Mouse (Mus musculus) right cerebral cortex, postnatal 25 days (tissue): ENCODE measurements at regions not wholly inside any gene's neighbourhood (a gene's known extent, or its start where the extent isn't known, plus 50 kb on each side); places are given as distances from the start of the nearest gene placed in this dataset.

Experiments
- DNase-seq: peaks from one replicate; pipeline ENCODE4 v3.0.0; 2022

GRCm38 (mm10) chr9:77845664-77846290, 71.4 kb upstream of the Elovl5 start:
- no peak for DNase-seq

GRCm38 (mm10) chr9:77848580-77848979, 68.6 kb upstream of the Elovl5 start:
- no peak for DNase-seq

DNA sequence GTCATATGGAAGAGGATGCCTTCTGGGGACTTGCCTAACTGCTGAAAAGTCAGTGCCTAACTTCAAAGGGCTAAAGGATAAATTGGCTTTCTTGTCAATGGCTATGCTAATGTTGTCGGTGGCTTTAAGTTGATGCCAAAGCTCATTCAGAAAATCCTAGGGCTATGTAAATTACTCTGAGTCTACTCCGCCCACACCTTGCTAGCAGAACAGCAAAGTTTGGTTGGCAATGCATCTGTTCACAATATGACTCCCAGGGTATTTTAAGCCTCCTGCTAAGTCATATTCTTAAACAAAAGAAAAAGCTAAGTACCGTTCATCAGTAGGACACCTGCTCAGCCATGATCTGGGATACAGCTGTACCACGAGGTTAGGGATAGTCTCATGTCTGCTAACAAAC, 67.8 kb upstream of the Elovl5 start:
- DNase-seq, result peak; percentile 21

DNA sequence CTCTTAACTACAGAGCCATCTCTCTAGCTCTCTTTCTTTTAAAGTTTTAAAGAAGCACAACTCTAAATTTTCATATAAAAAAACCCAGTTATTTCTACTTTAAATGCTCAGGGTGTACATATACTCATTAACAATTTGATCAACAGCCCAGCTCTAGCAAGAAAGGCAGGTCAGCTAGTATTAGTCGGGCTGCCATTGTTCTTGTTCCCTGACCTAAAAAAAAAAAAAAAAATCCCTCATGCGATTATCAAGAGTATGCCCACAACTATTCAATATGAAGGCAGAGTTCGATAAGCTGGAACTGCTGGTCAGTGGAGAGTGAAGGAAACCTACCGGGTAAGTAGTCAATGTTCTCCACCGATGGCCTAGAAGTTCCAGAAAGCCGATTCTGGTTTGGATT, 65.8 kb upstream of the Elovl5 start:
- DNase-seq, result no peak

DNA sequence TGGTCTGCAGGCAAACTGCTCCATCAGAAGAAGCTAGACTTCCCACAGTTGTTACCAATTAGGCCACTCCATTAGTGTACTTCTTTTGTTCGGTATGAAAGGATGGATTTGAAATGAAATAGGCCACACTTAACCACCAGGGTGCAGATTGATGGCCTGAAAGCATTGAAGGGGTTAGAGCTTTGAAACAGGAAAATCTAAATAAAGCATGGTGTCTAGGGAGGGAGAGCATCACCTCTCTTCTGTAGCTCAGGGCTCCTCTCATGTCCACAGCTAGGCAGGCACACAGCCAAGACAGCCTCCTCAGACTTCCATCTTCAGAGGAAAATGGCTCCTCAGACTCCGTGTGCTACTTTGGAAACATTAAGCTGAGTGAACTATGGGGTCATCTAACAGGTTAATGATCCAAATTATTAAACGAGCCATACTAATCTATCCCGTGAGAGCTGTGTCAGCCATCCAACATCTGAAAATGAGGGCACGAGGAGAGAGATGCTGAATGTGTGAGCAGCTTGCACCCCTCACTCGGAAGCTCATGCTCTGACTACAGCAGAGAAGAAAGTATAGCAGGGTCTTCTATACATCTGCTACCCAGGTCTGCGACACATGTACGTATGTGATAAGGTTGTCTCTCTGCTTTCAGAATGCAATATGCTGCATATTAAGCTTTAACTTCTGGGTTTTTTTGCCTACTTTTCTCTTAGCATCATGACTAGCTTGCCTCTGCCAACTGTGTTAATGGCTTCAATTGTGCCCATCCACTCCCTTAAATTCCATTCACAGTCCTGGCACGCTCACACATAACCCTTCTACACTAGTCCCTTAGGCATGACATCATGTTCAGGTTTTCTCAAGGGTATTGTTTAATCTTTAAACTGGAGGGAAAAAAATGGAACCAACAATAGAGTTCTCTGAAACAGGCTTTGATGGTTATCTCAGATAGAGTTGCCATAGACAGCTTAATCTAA, 59.8 kb upstream of the Elovl5 start:
- no peak for DNase-seq

DNA sequence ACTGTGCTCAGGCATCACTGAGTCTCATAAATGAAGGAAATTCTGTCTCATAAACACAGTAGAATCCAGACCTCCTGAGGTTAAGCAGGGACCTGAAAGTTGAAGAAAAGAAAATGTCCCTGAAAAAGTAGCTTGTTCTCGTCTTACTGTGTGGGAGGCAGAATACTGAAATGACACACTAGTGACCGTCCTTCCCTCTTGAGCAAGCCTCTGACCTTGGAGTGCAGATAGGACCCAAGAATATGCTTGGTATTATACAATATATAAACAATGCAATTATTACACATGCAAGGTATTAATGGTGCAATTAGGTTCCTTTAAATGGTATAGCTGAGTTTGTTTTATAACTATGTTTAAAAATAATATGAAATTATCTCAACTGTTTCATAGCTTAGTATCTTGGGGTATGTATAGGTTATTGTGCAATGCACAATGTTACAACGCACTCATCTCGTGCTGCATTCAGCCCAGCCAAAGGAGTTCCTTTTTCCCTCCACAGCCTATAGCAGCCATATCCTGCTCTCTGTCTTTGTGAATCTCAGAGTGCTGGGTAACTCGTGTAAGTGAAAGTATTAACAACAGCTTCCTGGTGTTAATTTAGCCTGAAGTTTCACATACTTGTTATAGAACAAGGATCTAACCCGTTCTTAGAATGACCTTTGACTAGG, 58.9 kb upstream of the Elovl5 start:
- DNase-seq, result no peak
